Mouse (Mus musculus) fibroblast of lung, adult 2 months (primary cell): ENCODE results near the gene Itpkb.

Source experiments
- DNase-seq: peaks from one replicate; pipeline ENCODE4 v3.0.0-alpha.2; 2011; ENCODE audit warnings: low read depth

Itpkb gene

DNA sequence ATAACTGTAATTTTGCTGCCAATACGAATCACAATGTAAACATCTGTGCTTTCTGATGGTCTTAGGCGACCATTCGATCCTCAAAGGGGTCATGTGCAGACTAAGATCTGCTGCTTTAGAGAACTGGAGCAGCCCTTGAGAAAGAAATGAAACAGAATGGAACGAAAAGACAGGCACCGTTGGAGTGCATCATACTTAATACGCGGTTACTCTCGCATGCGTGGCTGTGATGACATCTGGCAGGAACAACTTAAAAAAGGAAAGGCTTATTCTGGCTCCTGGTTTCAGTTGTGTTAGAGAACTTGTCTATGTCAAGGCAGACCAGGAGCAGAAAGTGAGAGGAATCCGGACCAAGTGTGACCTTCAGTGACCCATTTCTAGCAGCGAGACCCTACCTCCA is 15.6 kb upstream of the Itpkb start:
- DNase-seq, result no peak

DNA sequence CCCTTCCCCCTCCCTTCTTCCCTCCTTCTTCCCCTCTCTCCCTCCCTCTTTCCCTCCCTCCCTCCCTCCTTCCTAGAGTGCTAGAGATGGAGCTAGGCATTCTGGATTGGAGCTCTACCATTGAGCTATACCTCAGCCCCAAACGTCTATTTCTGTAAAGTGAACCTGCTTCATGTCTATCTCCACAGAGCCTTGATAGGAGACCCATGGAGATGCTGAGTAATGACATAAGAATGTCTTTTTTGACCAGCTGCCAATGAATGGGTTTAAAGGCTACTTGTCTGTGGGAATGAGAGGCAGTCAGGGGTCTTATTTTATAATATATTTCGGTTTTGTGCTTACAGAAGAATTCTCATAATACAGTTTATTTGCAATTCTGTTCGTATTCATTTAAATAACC is 15.2 kb upstream of the Itpkb start:
- DNase-seq, result no peak

DNA sequence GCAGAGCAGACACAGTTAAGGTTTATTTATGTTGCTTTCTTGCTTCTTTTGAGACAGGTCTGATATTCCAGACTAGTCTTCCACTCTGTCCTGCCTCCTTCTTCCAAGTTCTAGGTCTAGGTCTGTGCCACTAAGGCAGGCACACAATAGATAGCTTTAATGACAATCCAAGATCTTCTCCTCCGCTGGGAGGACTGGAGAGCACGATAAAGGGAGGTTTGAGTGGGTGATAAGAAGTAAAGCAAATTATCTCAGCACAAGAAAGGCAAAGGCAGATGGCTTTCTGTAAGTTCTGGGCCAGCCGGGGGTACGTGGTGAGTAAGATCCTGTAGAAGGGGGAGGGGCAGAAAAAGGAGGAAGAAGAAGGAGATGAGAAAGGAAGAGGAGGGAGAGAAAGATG is 12.8 kb upstream of the Itpkb start:
- no peak for DNase-seq

DNA sequence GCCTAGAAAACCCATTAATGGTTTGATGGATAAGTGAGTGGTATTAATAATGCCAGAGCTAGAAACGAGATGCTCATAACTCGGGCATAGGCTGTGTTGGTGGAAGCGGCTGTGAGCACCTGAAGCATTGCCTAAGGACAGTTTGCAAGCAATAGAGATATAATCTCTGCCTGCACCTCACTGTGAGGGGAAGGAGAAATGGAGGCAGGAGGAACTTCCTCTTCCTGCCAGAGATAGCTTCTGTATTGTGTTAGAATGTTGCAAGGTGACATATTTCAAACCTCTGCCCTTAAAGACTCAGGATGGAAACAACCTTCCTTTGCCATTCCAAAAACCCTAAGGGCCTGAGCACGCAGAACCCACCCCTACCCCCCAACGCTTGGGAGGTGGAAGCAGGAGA is 11.9 kb upstream of the Itpkb start:
- DNase-seq, result no peak

DNA sequence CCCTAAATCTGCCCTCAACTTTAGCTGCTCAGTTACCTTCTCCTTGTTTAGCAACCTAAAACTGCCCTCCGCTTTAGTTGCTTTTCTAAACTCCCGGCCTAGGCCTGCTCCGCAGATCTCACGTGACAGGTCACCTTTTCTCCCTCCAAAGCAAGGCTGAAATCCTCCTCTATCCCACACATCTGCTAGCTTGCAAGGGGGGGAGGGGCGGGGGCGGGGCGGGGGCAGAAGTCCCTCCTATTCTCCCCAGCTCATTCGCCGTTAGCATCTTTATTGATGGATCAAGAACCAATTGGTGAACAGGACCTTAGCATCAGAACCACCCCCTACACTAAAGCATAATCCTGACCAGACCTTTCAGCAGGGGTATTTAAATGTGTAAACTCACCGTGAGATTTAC is 10.4 kb upstream of the Itpkb start:
- DNase-seq, result no peak

GRCm38 (mm10) chr1:180322896-180323295 is 7.4 kb upstream of the Itpkb start:
- no peak for DNase-seq

GRCm38 (mm10) chr1:180323491-180323890 is 6.8 kb upstream of the Itpkb start:
- DNase-seq, result no peak

DNA sequence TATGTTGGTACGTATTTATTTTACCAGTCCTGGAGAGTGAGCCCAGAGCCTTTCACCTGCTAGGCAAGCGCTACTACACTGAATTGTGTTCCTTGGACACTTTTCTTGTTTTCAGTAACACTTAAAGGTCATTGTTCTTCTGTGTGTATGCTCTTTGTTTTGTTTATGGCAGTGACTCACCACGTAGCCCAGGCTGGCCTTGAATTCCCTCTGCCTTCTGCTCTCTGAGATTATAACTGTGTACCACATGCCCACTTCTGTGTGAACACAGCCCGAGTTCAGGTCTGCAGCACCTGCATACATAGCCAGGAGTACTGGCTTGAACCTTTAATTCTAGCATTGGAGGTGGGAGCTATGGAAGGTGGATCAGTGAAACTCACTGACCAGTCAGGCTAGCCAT is 6.0 kb upstream of the Itpkb start:
- no peak for DNase-seq

- DNase-seq, result peak; percentile 44
Observed at GRCm38 (mm10) chr1:180328794-180329665, 1.3 kb upstream of the Itpkb start.

GRCm38 (mm10) chr1:180329706-180330105 is 579 bp upstream of the Itpkb start:
- no peak for DNase-seq

- no peak for DNase-seq
Observed at GRCm38 (mm10) chr1:180330707-180331545, 641 bp downstream of the Itpkb start.

GRCm38 (mm10) chr1:180331546-180332075 is 1.3 kb downstream of the Itpkb start:
- DNase-seq, result no peak

DNA sequence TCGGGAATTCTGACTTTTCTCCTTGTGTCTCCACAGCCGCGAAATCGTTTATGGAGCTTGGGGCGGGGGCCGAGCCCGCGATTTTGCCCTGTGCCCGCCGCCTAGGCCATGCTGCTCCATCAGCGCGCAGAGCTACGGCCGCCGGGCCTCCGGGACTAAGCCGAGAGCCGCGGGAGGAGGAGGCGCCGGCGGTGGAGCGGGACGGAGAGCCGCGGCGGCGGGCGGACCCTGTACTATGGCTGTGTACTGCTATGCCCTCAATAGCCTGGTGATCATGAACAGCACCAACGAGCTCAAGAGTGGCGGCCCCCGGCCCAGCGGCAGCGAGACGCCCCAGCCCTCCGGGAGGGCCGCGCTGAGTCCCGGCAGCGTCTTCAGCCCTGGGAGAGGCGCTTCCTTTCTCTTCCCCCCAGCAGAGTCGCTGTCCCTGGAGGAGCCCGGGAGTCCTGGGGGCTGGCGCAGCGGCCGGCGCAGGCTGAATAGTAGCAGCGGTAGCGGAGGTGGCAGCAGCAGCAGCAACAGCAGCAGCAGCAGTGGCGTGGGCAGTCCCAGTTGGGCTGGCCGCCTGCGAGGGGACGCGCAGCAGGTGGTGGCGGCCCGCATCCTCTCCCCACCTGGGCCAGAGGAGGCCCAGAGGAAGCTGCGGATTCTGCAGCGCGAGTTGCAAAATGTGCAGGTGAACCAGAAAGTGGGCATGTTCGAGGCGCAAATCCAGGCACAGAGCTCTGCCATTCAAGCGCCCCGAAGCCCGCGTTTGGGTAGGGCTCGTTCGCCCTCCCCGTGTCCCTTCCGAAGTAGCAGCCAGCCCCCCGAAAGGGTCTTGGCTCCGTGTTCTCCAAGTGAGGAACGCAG is 2.0 kb downstream of the Itpkb start:
- no peak for DNase-seq

DNA sequence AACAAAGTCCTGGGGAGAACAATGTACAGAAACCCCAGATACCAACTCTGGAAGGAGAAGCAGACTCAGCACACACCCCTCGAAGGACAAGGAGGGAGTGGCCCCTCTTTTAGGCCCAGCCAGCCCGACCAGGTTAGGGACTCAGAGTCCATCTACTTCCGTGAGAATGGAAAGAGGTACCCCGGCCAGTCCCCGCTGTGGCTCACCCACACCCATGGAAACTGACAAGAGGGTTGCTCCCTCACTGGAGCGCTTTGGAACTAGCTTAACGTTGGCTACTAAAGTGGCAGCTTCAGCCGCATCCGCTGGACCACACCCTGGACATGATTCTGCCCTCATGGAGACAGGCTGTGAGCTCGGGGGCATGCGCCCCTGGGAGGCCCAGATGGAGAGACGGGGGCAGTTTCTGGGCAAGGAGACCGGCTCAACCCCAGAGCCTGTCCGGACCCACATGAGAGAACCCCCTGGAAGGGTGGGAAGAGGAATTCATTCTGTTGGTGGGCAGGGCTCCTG is 2.7 kb downstream of the Itpkb start:
- no peak for DNase-seq

- DNase-seq, result no peak
Observed at GRCm38 (mm10) chr1:180333588-180333987, 3.3 kb downstream of the Itpkb start.

DNA sequence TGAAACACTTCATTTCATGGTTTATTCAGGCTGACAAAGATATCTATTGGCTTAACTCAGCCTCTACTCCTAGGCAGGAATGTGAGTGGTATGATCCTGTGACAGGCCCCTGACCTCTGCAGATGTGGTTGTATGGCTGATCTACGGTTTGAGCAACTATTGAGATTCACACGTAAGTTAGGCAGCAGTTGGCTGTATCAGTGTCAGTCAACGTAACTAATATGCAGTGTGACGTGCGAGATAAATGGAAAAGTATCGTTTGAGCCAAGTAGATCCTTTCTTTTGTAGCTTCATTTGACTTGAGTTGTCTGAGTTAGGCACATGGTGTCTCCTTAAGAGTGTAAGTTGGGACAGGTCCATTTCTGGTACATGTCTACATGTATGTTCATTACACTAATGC is 4.3 kb downstream of the Itpkb start:
- DNase-seq, result no peak

GRCm38 (mm10) chr1:180335513-180336375 is 5.5 kb downstream of the Itpkb start:
- DNase-seq, result no peak

DNA sequence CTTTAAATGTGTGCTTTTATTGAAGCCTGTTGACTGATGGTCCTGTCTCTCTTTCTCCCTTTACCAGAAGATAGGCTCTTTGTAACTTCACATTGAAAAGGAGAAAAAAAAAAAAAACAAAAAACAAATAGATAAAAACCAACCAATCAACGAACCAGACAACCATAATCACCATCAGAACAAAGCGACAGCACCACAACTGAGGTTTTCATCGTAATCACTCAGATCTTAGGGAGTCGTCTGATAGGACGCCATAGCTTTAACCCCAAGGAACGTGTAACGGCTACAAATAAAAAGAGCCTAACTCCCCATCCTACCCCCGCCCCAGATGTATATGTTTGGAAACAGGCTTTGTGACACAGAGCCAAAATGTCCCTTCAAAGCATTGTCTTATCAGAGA is 8.1 kb downstream of the Itpkb start:
- DNase-seq, result no peak

- no peak for DNase-seq
Observed at GRCm38 (mm10) chr1:180339143-180339542, 8.9 kb downstream of the Itpkb start.

GRCm38 (mm10) chr1:180342944-180343343 is 12.7 kb downstream of the Itpkb start:
- DNase-seq, result no peak
